Mouse (Mus musculus): ENCODE results near the gene Qrich2.
A peak's percentile ranks its signal among the peaks of the same experiment; 100 is the strongest.
"Not testable (repeated sequence)": the region's sequence is repeated elsewhere in the genome, so short reads cannot be mapped to it uniquely, and the experiment has no call there.

The Qrich2 gene

DNA sequence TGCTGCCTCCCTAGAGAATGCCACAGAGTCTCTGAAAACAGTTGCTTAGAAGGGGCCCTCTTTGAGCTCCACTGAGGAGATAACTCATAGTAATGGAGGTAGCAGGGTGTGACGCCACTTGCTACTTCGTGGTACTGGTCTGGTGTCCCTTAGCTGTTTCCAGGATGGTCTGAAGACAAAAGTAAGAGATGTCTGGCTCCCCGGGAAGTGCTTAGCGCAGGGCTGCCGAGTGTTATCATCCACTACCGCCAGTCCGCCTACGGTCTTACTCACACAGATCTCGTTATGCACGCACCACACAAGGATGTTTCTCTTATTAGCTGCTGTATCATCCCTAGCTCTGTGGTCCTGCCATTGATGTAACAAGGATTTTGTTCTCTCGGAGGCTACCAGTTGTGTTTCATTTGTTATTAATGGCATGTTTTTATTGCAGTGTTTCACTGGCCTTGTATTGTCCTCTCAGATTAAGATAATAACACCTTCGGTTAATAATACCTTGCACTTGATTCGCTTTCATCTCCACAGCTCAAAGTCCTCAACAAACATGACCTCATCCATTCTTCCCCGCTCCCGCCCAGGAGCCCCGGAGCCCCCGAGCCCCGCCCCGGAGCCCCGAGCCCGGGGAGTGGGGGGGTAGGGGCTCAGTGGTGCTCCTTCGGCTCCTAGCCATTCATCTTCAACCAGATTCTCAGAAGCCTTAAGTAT, 35.2 kb downstream of the Qrich2 start:
- no peak for DNase-seq (ENCODE audit: low read depth, low spot score)

DNA sequence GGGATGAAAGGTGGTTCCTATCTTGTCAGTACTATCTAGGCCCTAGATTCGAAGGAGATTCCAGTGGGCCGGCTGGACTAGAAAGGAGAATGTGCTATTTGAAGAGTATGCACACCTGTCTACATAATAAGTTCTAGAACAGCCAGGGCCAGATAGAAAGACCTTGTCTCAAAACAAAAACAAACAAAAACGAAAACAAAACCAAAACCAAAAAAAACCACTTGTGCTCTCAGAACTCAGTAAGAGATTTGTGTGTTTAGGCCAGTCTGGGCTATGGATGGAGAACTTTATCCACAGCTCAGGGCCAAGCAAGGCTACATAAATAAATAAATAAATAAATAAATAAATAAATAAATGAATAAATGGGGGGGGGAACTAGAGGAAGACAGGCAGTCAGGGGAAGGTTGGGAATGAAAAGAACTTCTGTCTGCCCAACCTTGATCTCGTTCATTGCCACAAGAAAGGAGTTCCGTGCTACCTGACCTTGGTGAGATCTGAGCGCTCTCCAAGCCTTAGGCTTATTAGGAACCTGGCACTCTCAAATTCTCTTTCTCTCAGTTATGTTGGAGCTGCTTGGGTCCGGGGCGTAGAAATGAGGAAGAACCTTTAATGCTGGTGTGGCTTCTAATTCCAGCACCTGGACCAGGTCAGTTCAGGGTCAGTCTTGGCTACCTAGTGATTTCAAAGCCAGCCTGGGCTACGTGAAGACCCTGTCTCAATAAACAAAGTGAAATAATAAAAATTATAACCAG, 36.0 kb downstream of the Qrich2 start:
- no peak for DNase-seq (ENCODE audit: low read depth, low spot score)

DNA sequence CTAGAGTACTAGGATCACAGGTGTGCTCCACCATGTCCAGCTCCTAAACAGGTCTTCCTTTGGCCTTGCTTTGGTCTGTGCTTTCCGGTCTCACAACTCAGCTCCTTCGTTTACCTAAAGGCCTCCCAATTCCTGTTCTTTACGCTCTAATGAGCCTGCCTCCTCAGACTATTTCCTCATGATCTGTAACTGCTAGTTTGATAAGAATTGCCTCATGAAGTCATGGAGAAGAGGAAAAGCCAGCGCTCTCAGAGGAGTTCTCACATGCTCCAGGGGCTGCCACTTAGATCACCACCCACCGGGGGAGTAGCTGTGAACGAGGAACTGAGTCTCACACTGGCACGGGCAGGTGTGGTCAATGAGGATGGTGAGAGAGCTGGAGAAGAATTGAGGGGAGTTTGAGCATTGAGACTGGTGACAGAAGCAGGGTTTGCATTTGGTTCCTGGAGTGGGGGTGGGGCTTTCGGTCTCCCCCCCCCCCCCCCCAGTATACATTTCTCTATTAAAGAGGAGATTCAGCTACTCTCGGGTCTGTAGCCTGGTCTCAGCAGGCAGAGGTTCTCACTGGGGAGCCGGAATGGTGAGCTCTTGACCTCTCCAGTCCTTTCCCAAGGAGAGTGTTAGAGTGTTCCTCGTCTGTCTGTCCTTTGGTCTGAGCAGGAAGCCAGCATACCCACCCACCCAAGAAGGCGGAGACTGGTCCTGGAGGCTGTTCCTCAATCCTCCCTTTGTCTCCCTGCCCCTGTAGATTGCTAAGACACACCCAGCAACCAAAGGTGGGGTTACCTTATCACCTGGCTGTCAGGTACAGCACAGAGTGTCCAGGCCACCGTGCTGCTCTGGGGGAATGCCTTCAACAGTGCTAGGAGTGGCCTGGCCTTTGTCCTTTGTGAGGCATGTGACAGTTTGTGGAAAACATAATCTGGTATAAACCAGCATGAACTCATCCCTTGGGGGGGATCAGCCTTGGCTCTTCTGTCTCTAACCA, 36.9 kb downstream of the Qrich2 start:
- no peak for DNase-seq (ENCODE audit: low read depth, low spot score)

DNA sequence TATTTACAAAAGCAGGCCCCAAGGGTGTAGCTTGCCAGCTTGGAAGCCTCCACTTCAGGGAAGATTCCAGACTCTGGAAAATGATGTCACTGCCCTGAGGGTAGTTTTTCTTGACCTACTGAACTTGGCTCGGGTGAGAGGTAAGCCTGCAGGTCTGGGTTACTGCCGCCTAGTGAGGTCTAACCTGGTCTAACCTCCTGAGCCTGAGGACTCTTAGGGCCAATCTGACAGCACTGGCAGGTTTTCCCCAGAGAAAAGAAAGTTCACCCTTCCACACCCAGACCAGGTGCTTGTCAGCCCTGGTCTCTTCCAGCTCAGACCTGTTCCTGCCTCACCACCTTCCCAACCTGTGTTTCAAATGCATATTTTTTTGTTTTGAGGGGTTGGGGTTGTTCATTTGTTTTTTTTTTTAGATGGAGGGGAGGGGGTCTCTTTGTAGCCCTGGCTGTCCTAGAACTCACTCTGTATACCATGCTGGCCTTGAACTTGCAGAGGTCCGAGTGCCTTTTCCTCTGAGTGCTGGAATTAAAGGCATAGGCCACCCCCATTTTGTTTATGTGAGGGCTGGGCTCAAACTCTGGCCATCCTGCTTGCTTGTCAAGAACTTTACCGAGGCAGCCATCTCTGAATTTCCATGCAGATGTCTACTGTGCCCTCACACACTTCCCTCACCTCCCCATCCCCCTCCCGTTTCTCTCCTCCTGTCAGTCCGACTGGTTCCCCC, 39.0 kb downstream of the Qrich2 start:
- DNase-seq (ENCODE audit: low read depth, low spot score): no peak

DNA sequence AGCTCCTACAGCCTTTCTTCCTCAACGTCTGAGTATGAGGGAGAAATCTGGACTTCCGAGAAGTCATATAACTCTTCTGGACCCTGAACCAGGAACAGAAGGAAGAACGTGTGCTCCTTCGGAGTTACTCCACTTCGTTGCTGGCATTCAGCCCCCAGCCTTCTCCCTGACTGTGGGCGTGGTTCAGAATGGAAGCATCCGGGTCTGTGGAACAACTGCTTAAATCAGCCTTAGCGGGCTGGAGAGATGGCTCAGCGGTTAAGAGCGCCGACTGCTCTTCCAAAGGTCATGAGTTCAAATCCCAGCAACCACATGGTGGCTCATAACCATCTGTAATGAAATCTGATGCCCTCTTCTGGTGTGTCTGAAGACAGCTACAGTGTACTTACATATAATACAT, 39.7 kb downstream of the Qrich2 start:
- DNase-seq (ENCODE audit: low read depth, low spot score): not testable (repeated sequence)

DNA sequence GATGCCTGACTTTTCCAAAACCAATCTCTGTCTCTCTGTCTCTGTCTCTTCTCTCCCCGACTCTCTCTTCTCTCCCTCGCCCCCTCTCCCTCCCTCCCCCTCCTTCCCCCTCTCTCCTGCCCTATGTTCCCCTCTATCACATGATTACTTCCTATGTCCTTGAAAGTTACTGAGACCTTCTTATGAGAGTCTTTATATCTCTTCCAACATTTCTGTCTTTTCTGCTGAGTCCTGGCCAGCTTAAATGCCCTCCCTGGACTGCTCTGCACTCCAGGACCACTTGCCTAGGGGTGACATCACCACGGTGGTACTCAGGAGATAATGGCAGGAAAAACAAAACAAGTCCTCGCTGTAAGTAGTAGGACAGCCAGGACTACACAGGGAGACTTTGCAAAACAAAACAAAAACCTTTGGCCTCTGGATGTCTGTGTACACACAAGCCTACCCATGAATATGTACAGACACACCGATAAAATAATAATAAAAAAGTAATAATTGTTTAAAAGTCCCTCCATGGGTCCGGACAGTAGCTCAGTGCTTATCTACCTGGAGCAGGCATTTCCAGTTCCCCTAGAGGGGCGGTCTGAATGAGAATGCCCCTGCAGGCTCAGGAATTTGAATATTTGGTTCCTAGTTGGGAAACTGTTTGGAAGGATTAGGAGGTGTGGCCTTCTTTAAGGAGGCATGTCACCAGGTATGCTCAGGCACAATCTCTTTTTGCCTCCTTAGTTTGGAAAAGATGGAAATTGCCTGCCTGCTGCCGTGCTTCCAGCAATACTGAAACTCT, 41.2 kb downstream of the Qrich2 start:
- DNase-seq (ENCODE audit: low read depth, low spot score): no peak

DNA sequence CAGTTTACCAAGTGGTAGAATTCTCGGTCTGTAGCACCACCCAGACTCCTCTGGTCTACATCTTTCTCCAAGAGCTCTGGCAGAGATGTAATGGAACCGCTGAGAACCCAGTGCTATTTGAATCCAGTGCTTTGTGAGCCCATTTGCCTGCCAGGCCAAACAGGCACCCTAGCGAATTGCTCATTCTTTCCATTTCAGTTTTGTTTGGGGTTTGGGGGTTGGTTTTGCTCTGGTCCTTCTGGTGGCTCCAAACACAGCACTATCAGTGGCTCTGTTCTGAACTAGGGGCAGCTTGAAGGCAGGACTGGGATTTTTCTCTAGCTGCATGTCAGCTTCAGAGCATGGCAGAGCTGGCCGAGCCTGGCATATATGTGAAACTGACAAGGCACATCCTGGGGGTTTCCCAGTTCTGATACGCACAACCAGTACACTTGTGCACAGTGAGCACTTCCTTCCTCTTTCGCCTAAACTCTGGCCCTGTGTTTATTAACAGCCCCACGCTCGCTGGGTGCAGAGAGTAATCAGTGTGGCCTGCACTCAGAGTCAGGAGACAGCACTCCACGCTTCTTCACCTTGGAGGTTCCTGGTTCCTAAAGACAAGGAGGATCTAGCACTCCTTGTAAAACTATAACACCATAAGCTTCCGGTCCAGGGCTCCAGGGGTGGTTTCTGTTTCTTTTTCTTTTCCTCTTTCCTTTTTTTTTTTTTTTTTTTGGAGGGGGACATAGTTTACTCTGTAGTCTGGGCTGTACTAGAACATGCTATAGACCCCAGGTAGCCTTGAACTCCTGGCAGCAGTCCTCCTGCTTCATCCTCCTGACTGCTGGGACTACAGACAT, 42.0 kb downstream of the Qrich2 start:
- no peak for DNase-seq (ENCODE audit: low read depth, low spot score)

DNA sequence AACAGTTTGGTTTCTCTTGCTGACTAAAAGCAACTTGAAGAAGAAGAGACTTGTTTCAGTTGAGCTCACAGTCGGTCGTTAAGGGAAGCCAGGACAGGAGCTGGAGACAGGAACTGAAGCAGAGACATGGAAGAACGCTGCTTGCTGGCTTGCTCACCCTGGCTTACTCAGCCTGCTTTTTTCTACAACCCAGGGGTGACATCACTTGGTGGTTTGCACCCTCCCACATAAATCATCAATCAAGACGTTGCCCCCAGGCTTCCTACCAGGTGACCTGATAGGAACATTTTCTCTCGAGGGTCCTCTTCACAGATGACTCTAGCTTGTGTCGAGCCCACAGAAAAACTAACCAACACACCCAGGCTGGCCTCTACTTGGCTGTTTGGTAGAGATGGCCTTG, 42.8 kb downstream of the Qrich2 start:
- no peak for DNase-seq (ENCODE audit: low read depth, low spot score)

DNA sequence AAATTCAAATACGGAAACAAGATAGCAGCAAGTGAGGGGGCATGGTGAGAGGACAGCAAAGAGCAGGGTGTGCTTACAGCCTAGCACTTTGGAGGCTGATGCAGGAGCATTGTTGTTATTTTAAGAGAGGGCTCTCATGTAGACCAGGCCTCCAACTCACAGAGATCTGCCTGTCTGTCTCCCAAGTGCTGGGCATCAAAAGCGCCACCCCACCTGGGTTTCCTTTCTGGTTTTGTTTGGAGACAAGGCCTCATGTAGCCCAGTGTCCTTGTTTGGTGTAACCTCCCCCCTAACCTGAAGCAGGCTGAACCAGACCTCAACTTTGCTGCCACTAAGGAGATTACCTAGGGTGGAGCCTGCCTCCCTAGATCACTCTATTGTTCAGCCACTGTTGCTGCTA, 43.5 kb downstream of the Qrich2 start:
- DNase-seq (ENCODE audit: low read depth, low spot score): no peak

DNA sequence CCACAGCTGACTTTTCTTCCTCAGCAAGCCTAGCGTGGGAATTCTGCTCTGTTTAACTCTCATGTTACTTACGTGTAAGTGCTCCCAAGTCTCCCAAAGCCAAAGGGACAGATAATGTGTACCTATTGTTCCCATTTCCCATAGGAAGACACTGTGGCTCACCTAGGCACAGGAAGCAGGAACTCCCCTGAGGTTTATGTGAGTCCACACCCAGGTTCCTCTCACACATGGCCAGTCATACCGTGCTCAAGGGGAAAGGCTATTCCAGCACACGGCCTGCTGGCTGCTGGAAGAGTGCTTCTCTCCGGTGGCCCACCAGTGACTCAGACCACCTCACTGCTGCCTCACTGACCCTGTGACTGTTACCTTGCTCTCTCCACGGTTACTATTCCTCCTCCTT, 44.9 kb downstream of the Qrich2 start:
- no peak for DNase-seq (ENCODE audit: low read depth, low spot score)

DNA sequence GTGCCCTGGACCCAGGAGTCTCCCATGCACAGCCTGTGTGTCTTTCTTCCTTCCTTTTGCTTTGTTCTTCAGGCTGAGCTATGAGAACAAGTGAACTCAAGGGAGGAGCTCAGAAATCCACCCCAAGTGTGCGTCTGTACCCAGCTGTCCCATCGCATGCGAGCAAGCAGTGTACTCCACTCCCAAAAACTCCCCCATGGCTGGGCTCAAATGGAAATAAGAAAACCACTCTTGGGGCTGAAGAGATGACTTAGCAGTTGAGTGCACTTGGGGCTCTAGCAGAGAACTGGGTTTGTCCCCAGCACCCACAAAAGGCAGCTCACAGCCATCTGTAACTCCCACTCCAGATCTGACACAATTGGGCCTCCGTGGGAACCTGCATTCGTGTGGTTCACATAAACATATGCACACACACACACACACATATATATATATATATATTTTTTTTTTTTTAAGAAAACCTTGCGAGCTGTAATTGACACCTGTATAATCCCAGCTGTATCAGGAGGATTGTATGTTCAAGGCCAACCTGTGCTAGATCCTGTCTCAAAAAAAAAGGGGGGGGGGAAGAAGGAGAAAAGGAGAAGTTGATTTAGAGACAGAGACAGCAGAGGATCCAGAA, 47.1 kb downstream of the Qrich2 start:
- DNase-seq (ENCODE audit: low read depth, low spot score): no peak

DNA sequence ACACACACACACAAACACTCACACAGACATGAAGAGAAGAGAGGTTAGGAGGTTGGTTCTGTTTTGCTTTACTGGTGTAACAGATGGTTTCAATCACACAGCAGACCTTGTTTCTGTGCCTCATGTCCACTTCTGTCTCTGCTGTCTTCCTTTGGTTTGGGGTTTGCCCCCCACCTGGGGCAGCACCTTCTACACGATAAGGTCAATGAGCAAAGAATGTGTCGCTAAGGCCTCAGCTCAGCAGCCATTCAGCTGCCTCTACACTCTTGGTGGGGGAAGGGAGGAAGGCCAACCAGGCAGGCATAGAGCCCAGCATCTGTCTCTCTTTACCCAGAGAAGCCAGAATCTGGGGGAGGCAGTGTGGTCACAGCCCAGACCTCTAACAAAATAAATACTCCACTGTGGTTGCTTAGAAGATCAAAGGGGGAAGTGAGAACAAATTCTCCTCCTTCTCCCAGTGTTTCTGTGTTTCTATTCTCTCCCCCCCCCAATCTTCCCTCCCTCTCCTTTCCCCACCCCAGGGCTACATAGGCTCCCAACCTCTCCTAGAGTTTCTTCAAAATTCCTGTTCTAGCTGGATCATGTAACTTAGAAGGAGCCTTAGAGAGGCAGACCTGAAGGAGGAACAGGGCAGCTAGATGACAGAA, 47.7 kb downstream of the Qrich2 start:
- no peak for DNase-seq (ENCODE audit: low read depth, low spot score)

DNA sequence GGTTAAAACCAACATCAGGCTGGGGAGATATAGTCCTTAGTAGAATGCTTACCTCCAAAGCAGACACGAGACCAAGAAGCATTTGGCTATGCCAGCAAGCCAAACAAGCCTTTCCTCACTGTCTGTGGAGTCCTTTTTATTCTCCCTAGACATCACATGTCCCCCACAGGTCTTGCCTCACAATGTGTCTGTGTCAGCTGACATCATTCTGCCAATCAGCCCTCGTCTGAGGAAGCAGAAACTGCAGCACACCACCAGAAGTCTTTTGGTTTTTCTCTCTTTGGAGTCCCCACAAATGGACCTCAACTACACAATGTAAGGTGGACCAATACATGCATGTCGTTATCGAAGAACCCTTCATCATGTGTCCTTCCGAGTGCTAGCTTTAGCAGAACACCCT, 49.0 kb downstream of the Qrich2 start:
- no peak for DNase-seq (ENCODE audit: low read depth, low spot score)

DNA sequence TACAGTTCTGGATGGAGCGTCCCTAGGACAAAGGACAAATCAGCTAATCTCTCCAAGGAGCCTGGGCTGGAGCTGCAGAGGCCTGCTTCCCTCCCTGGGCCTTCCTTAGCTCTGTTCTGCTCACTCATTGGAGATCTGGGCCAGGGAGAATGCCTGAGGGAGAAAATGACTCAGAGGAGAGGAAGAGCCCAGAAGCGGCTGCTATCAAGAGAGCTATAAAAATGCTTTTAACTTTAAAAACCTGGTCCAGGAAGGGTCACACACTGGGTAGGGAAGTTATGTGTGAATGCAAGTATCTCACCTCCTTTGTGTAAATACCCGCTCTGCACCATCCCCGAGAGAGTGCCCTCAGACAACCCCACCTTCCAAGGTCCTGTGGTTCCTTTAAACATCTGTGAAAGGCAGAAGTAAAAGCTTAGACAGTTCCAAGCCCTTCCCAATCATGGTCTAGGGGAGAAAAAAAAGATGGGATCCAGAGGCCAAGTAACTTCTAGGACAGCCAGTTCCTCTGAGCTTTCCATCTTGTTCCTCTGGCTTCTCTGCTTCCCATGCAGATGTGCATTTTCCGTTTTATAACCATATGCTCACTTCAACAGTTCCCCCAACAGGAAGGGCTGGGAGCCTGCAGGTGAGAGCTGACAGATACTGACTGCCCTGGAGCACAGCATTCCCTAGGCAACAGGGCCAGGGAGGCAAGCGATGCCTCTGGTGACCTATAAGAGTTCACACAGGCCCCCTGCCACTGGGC, 49.7 kb downstream of the Qrich2 start:
- no peak for DNase-seq (ENCODE audit: low read depth, low spot score)

DNA sequence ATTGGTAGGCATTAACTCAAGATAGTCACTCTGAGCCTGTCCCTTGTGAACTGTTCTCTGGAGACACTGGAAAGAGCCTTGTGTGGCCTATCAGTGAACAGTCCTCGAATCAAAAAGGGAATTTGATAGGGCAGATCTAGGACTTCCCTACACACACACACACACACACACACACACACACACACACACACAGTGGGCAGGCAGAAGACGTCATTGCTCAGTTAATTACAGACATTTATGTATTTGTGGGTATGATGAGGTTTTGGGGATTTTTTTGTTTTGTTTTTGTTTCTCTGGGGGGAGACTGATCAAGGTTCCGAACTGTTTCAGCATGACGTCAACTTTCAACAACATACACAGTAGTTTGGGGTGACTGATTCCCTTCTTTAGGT, 52.4 kb downstream of the Qrich2 start:
- DNase-seq (ENCODE audit: low read depth, low spot score): no peak

DNA sequence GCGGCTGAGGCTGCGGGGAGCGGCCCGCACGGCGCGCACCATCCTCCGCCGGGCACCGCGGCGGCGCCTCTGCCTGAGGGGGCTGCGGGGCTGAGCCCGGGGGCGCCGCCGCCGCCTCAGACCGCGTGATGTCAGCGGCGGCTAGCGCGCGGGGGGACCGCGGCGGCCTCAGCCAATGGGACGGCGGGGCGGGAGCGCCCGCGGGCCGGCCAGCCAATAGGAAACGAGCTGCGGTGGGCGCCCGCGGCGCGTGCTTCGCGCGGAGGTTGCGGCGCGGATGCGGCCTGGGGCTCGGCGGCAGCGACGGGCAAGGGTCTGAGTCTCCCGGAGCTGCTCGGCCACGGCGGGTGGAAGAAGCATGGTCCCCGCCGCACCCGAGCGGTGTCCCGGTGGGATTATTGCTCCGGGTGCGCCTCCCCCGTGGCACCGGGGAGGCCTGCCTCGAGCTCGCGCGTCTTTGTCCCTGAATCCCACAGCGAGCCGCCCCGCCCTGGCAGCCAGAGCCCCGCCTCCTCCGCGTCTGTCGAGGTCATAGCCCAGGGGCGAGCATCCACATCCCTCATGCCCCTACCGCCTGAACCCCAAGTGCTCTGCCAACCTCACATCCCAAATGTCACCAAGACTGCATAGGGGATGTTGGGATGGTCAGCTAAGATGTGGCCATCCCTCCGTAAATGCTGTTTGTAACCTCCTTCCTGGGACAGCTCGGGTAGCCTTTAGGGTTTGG, 53.0 kb downstream of the Qrich2 start, which contains the start of gene Rnf157:
Gene Rnf157 (minus strand): TSS at position 129 of the 727 bp plus-strand sequence.
- DNase-seq (ENCODE audit: low read depth, low spot score): peak; percentile 68

Measured in retina, adult 2 months (tissue).